Mouse (Mus musculus) layer of hippocampus, adult 8-10 months (tissue): ENCODE results near the gene Ptges. TPM values are rescaled to one million over a fixed set of nuclear protein-coding genes. Genes with fewer than 3 reads are reported as not detected.
A peak's percentile ranks its signal among the peaks of the same experiment; 100 is the strongest.

Experiments used
- DNase-seq, 2 experiments: peaks; one replicate each; pipeline ENCODE4 v3.0.0; 2022; ENCODE audit warnings: low spot score in 2 of 2
- total RNA-seq, 4 experiments: library from RNA; stranded (reverse); gene quantifications; 2 replicates each; pipeline ENCODE4 v1.2.4; 2022

Gene Ptges
- total RNA-seq, 4 experiments from 2014 or later = 3.4 to 5.4 (median 5.2) TPM

DNA sequence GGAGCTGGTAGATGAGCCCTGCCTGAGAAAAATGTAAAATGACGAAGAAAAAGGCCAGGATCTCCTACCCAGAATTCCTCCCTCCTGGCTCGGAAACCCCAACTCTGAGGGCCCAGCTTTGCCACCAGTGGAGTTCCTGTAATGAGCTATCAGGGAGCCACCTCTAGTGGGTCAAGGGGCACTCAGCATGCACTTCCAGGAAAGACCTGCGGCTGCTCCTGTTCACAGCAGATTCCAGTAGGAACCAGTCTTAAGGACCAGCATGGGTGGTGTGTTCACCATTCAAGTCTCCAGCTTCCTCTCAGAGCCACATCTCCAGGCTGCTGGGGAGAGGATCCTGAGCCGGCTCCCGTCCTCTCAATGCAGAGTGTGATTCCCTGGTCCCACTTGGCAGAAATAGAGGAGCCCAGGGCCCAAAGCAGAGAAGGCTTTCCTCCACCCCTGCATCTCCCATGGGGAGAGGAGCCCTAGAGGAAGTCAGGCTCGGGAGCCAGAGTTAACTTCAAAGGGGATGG, 28.0 kb downstream of the Ptges start:
- no peak for DNase-seq

DNA sequence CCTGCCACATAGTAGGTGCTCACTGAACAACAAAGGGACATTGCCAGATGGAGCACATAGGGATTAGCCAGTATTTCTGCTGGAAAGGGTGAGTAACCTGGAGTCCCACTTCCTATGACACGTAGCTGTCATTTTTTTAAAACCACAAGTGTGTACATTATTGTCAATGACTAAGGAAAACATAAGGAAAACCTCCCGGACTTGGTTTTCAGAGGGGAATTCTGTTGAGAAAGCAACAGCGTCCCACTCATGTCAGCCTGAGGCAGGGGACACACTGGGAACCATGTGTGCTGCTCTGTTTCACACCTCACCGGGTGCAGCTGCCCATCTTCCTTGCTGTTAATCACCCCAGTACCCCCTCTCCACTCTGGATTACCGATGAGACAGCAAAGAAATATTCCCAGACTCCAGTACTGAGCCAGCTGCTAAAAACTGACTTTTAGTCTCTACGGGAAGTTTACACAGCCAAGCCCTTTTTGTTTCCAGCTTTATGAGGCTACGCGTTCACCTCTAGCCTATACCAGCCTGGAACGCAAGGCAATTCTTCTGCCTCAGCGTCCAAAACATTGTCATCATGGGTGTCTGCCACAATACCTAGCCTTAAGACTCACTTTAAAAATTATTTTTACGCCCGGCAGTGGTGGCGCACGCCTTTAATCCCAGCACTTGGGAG, 30.1 kb downstream of the Ptges start:
- DNase-seq = no peak

- no peak for DNase-seq
Measured at GRCm38 (mm10) chr2:30897291-30897690, 32.4 kb downstream of the Ptges start.

DNA sequence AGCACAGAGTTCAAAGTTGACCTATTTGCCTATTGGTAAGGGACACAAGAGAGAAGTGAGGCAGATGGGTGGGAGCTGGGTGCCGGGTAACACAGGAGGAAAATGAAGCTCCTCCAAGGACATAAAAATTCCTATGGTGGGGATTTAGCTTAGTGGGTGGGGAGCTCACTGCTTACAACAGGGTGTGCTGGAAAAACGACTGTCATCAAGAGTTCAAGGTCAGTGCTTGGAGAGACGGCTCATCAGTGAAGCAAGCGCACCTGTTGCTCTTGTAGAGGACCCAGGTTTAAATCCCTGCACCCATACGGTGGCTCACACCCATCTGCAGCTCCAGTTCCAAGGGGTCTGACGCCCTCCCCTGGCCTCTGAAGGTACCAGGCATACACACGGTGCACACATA, 35.7 kb downstream of the Ptges start:
- DNase-seq = no peak

DNA sequence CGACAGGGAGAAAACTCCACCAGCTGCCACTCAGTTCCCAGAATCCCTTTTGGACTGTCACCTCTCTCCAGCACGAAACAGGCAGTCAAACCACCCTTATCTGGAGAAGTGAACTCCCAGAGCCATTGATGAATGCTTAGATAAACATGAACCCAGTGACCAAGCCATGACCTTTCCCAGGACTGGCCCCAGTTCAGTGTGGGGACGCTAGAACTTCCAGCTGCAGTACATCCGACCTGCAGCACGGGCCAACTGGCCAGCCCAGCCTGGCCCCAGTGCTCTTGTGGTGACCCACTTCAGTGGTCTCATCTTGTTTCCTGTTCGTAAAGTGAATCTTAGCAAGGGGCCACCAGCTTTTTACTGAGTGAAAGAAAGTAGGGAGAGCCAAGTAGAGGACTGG, 36.3 kb downstream of the Ptges start:
- DNase-seq = no peak

GRCm38 (mm10) chr2:30891002-30891401, 38.7 kb downstream of the Ptges start:
- DNase-seq = peak in 1 of 2 experiments; percentile 42

DNA sequence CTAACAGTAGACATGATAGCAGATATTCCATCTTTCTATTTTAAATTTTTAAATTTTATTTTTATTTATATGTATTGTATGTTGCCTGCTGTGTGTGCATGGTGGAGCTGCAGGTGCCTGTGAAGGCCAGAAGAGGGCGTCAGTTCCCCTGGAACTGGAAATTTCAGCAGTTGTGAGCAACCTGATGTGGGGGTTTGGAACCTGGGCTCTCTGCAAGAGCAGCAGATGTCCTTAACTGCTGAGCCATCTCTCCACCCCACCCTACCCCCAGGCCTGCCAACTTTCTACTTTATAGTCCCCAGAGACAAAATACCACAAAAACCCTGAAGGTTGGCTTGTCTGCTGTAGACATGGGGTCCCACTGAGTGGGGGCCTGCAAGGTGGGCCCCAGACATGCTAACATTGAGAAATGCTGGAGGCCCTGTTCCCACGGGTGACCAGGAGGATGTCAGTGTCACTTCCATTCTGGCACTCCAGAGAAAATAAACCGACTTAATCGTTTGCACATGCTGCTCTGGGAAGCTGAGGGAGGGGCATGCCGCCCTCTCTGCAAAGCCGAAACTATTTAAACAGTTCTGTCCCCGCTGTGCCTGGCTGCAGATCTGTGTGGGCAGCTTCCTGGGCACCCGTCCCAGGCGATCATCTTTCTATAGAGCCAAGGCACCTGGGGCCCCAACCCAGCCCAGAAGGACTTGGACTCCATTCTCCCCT, 44.1 kb downstream of the Ptges start:
- DNase-seq = peak; percentile 61 to 78

DNA sequence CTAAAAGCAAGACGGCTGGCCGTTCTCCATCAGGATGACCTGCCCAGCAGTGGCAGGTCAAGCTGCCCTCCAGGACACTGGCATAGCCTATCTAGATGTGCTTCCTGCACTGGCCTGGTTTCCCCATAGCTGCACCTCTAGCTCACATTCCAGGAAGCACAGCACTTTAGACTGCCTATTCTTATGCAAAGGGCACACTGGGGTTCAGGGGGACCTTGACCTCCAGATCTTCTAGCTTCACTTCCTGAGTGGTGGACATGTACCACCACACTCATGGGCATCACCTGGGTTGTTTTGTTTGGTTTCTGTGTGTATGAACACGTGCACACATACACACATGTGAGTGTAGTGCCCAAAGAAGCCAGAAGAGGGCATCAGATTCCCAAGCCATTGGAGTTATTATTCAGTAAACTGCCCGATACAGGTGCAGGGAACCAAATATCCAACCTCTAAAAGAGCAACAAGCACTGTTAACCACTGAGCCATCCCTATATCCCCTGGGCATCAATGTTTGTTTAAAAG, 44.8 kb downstream of the Ptges start:
- DNase-seq = no peak

GRCm38 (mm10) chr2:30881215-30881614, 48.4 kb downstream of the Ptges start:
- DNase-seq = no peak

GRCm38 (mm10) chr2:30879481-30879880, 50.2 kb downstream of the Ptges start:
- no peak for DNase-seq

DNA sequence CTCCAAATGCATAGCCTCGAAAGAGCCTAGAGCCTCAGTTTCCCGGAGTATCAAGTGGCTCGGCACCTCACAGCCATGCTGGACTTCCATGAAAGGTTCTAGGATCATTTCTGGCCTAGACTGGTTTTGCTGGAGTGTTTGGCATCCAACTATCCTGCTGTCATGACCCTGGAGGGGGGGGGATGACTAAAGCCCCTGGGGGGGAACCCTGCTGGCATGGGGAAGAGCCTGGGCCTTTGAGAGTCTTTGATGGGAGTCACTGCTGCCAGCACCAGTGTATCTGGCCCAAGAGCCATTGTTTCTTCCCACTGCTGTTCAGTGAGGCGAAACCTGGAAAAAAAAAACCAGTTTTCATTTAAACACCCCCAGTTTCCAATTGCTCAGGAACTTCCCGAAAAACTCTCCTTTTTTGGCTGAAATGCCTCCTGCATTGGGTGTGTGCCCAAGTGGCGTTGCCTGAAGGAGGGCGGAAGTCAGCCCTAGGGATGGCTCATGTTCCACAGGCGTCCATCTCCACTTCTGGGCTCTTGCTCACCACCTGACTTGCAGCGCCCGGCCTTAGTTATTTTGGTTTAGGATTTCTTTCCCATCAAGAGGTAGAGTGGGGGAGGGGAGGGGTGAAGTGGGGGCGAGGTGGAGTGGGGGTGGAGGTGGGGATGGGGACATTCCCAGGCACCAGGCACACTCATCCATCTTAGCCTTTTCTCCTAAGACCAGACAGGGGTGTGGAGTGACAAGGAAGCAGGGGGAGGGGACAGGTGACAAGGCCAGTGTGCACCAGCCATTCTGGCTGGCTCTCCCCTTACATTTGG, 53.8 kb downstream of the Ptges start:
- no peak for DNase-seq

DNA sequence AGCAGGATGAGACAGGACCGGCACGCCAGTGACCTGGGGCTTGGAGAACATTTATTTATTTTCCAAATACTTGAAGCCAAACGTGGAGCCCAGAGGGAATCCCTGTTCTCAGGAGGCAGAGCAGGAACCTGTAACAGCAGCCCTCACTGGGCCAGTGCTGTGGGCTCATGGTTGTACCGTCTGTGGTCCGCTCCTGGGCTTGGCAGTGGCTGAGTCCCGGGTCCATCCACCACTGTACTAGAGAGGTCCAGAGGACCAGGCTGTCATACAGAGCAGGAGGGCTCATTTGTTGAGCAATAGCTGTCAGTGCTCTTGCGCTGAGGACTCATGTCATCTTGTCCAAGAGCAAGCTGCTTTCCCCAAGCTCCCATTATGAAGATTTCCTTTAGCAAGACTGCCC, 54.6 kb downstream of the Ptges start:
- no peak for DNase-seq

GRCm38 (mm10) chr2:30874445-30874844, 55.2 kb downstream of the Ptges start:
- no peak for DNase-seq

DNA sequence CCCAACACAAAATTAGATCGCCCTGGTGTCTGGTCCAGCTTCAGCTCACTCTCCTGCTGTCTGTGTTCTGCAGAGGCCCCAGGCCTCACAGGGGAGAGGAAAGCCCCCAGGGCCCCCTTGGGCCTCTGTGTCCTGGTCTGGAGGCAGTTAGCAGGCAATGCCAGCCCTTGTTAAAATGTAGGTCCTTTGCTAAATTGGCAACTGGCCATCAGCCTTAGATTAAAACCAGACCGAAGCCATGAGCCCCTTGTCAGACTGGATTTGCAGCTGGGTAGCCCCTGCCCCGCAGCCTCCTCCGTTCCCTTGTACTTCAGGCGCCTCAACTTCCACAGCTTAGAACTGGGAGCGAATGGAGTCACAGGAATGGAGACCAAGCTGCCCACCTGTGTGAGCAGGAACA, 57.0 kb downstream of the Ptges start:
- no peak for DNase-seq

- peak; percentile 28 to 34 for DNase-seq
Measured at GRCm38 (mm10) chr2:30870863-30871262, 58.8 kb downstream of the Ptges start.

- no peak for DNase-seq
Measured at GRCm38 (mm10) chr2:30865426-30865825, 64.2 kb downstream of the Ptges start.

DNA sequence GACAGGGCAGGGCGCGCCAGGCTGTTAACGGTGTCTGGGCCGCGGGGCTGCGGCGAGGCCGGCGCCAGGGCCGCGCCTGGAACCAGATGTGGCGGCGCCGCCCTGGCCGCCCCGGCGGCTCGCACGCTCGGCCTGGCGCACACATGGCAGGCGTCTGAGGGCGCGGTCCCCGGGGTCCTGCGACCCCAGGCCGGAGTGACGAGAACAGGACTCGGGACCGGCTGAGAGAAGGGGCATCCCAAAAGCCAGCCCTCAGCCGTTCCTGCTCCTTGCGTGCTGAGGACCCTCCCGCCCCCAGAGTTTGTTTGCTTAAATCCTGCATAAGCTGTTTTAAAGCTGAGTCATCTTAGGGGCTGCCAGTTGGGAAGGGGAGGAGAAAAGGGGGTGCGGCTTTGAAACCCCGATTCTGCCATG, 64.7 kb downstream of the Ptges start:
- no peak for DNase-seq

- DNase-seq = no peak
Measured at GRCm38 (mm10) chr2:30863574-30863973, 66.1 kb downstream of the Ptges start.

- DNase-seq = no peak
Measured at GRCm38 (mm10) chr2:30862081-30862480, 67.6 kb downstream of the Ptges start.

DNA sequence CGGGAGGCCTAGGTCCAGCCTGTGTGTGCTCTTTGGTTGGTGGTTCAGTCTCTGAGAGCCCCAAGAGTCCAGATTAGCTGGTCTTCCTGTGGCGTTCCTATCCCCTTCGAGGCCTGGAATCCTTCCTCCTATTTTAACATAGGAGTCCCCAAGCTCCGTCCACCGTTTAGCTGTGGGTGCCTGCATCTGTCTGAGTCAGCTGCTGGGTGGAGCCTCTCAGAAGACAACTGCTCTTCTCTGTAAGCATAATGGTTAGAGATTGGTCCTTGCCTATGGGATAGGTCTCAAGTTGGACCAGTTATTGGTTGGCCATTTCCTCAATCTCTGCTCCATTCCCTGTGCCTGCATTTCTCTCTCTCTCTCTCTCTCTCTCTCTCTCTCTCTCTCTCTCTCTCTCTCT, 69.9 kb downstream of the Ptges start:
- no peak for DNase-seq

DNA sequence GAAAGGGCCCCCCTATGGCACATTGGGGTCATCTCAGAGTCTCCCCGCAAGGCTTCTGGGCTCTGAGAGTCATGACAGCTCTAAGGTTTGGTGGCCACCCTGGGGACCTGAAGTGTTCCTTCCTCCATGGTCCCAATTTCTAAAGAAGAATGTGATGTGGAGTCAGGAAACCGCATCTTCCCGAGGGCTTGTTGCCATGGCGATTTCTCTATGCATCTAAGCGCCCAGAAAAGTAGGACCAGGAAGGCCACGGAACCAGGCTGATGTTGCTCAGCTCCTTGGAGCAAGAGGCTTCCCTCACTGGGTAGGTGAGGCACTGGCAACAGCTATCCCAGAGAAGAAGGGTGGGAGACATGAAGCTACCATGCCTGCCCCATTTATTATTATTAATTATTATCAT, 72.6 kb downstream of the Ptges start:
- no peak for DNase-seq

GRCm38 (mm10) chr2:30852771-30853313, 76.8 kb downstream of the Ptges start:
- no peak for DNase-seq
